Mouse (Mus musculus): ENCODE results near the gene Sertad2.

Gene Sertad2

GRCm38 (mm10) chr11:20594229-20595201, 51.5 kb downstream of the Sertad2 start:
- DNase-seq (ENCODE audit: low spot score) = no peak

- DNase-seq (ENCODE audit: low spot score) = no peak
Observed at GRCm38 (mm10) chr11:20603066-20603812, 60.2 kb downstream of the Sertad2 start.

- no peak for DNase-seq (ENCODE audit: low spot score)
Observed at GRCm38 (mm10) chr11:20604119-20604518, 61.1 kb downstream of the Sertad2 start.

- no peak for DNase-seq (ENCODE audit: low spot score)
Observed at GRCm38 (mm10) chr11:20605613-20606012, 62.6 kb downstream of the Sertad2 start.

- peak; percentile 27 for DNase-seq (ENCODE audit: low spot score)
Observed at GRCm38 (mm10) chr11:20608442-20608841, 65.4 kb downstream of the Sertad2 start.

- DNase-seq (ENCODE audit: low spot score) = no peak
Observed at GRCm38 (mm10) chr11:20613223-20613622, 70.2 kb downstream of the Sertad2 start.

- DNase-seq (ENCODE audit: low spot score) = no peak
Observed at GRCm38 (mm10) chr11:20616103-20616502, 73.0 kb downstream of the Sertad2 start.

- no peak for DNase-seq (ENCODE audit: low spot score)
Observed at GRCm38 (mm10) chr11:20627146-20627545, 84.1 kb downstream of the Sertad2 start.

- DNase-seq (ENCODE audit: low spot score) = no peak
Observed at GRCm38 (mm10) chr11:20628216-20628615, 85.2 kb downstream of the Sertad2 start.

- DNase-seq (ENCODE audit: low spot score) = no peak
Observed at GRCm38 (mm10) chr11:20629700-20630099, 86.6 kb downstream of the Sertad2 start.

- peak; percentile 94 for DNase-seq (ENCODE audit: low spot score)
Observed at GRCm38 (mm10) chr11:20631026-20631940, 88.2 kb downstream of the Sertad2 start.

- no peak for DNase-seq (ENCODE audit: low spot score)
Observed at GRCm38 (mm10) chr11:20631941-20632618, 89.0 kb downstream of the Sertad2 start.

GRCm38 (mm10) chr11:20632619-20632965, 89.5 kb downstream of the Sertad2 start:
- no peak for DNase-seq (ENCODE audit: low spot score)

- no peak for DNase-seq (ENCODE audit: low spot score)
Observed at GRCm38 (mm10) chr11:20634543-20634942, 91.5 kb downstream of the Sertad2 start.

GRCm38 (mm10) chr11:20635646-20636045, 92.6 kb downstream of the Sertad2 start:
- DNase-seq (ENCODE audit: low spot score) = no peak

GRCm38 (mm10) chr11:20636114-20636513, 93.1 kb downstream of the Sertad2 start:
- no peak for DNase-seq (ENCODE audit: low spot score)

- no peak for DNase-seq (ENCODE audit: low spot score)
Observed at GRCm38 (mm10) chr11:20637060-20637459, 94.0 kb downstream of the Sertad2 start.

- DNase-seq (ENCODE audit: low spot score) = peak; percentile 61
Observed at GRCm38 (mm10) chr11:20638841-20639240, 95.8 kb downstream of the Sertad2 start.

- DNase-seq (ENCODE audit: low spot score) = no peak
Observed at GRCm38 (mm10) chr11:20639918-20640447, 96.9 kb downstream of the Sertad2 start.

GRCm38 (mm10) chr11:20642321-20642720, 99.3 kb downstream of the Sertad2 start:
- no peak for DNase-seq (ENCODE audit: low spot score)

- no peak for DNase-seq (ENCODE audit: low spot score)
Observed at GRCm38 (mm10) chr11:20643161-20643560, 100.1 kb downstream of the Sertad2 start.

Data from left cerebral cortex, adult 11 months (tissue).